Mouse (Mus musculus) forebrain, embryonic 10.5 days (tissue): ENCODE results near the gene Pelo. TPM values are rescaled to one million over a fixed set of nuclear protein-coding genes. Genes with fewer than 3 reads are reported as not detected.

Experiments used
- DNase-seq: peaks from one replicate; pipeline ENCODE4 v3.0.0-alpha.2; 2017; ENCODE audit warnings: low spot score; ENCODE audit errors: extremely low spot score
- H3K27ac ChIP-seq: fragments of 300-500 bp; sonication (generic); 2 replicates; pipeline ENCODE4 v1.5.1; 2016; ENCODE audit warnings: mild to moderate bottlenecking
- H3K27me3 ChIP-seq: fragments of 300-500 bp; sonication (generic); 2 replicates; pipeline ENCODE4 v1.6.1; 2016; ENCODE audit warnings: mild to moderate bottlenecking; ENCODE audit not compliant: poor library complexity, severe bottlenecking
- H3K36me3 ChIP-seq: fragments of 300-500 bp; sonication (generic); replicated peaks from 2 replicates; pipeline ENCODE4 v1.6.1; 2016; ENCODE audit warnings: mild to moderate bottlenecking, moderate library complexity
- H3K4me1 ChIP-seq: fragments of 300-500 bp; sonication (generic); 2 replicates; pipeline ENCODE4 v1.6.1; 2016
- H3K4me3 ChIP-seq: fragments of 300-500 bp; sonication (generic); 2 replicates; pipeline ENCODE4 v1.5.1; 2016; ENCODE audit warnings: mild to moderate bottlenecking, moderate library complexity
- H3K9me3 ChIP-seq: fragments of 300-500 bp; sonication (generic); 2 replicates; pipeline ENCODE4 v1.6.1; 2016; ENCODE audit warnings: mild to moderate bottlenecking, moderate library complexity
- WGBS: fragments of 180-500 bp; shearing (Covaris S2); methylation state at CpG from one replicate; pipeline ENCODE4 v1.1.7; 2016; 5-methylcytosine and 5-hydroxymethylcytosine counted together
- polyA plus RNA-seq: library from polyadenylated mRNA; unstranded; fragments of >200 nt; fragmentation: Nextera tagmentation; extraction: Ambion mirVana; gene quantifications from 2 replicates; pipeline ENCODE4 v1.2.1, GENCODE M21; 2016

Pelo gene
- polyA plus RNA-seq, 1 experiment from 2014 or later = 5.1 TPM

DNA sequence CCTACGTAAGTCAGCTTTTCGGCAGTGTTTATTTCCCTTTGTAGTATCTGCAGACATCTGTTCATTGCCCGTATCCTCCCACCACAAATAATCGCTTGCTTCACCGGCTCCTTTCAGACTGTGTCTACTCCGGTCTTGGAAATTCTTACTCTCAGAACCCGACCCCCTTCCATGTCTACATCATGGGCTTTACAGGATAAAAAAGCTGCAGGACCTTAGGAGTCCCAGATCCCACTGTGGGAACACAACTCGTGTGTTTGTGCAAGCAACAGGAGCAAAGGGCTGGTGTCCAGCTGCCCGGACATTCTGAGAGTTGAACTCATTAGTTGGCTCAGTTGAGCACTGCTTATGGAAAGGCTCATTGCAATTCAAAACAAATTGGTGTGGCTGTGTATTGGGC, 35.2 kb downstream of the Pelo start:
- peaks cover 14% of the 10 kb centered on the region for H3K4me1 ChIP-seq
- no peak overlapping the region for H3K4me3 ChIP-seq
- H3K9me3 ChIP-seq = no peaks in the 10 kb centered on the region
- H3K36me3 ChIP-seq = no peaks in the 10 kb centered on the region
- WGBS = 44% methylated on average over 9 of the region's 9 CpGs
- peak overlapping the region; percentile 40; the same call in 1 of the 2 replicates for H3K27ac ChIP-seq
- DNase-seq = no peak
- no peaks in the 10 kb centered on the region for H3K27me3 ChIP-seq

DNA sequence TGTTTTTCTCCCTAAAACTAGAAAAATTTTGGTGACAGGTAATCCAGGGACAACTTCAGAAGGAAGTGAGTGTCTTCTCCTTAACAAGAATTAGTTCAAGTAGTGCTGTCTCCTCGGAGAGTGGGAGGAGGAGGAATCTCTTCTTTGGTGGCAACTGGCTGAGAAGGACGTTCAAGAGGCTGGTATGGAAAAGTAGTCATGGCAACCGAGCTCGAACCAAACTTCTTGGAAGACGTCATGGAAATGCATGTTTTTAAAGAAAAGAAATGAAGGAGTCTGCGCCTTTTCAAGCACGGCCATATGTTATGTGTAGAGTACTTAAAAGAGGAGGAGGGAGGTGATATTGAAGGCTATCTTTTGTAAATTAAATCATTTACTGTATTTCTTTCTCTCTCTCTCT, 37.4 kb downstream of the Pelo start:
- no peaks in the 10 kb centered on the region for H3K36me3 ChIP-seq
- no peaks in the 10 kb centered on the region for H3K27me3 ChIP-seq
- H3K4me3 ChIP-seq = no peak overlapping the region
- 84% methylated on average over 7 of the region's 7 CpGs for WGBS
- peaks cover 14% of the 10 kb centered on the region for H3K4me1 ChIP-seq
- no peaks in the 10 kb centered on the region for H3K9me3 ChIP-seq
- H3K27ac ChIP-seq = no peak overlapping the region
- no peak for DNase-seq

DNA sequence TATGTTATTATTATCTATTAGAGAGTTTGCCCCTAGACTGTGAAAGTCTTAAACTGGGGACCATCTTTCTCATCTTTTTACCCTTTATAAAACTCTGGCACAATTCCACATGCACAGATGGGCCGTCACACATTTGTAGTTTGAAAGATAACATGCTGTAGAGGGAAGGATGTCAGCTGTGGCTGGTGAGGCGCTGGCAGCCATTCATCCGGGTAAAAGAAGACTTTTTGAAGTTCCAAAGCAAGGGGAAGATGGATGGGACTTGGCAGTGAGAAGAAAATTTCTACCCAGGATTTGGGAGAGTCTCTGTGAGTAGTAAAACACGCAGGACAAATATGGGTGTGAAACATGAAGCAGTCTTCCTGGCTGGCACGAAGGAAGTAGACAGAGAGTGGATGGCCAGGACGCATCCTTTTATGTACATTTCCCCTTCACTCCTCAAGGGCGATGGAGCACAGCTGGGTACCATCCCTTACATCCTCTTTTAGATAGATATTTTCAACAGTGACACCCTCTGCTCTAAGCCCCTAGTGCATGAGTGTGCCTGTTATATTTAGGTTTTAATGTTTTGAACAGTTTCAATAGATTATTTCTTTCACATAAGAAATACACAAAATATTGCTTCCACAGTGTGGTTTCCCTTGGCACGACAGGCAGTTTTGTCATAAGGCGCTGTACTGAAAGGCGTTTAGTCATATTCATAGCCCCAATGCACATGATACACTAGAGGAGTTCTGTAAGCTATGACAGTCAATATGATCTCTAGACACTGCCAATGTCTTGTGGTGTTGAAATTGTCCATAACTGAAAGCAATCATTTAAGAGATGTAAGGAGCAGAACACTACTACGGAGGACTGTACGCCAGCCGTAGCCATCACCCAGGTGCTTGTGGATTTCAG, 39.1 kb downstream of the Pelo start:
- Histone ChIP-seq H3K9me3 (no peaks in the 10 kb centered on the region), H3K27me3 (no peaks in the 10 kb centered on the region), H3K27ac (no peak overlapping the region), H3K4me1 (peaks cover 14% of the 10 kb centered on the region), H3K36me3 (no peaks in the 10 kb centered on the region), H3K4me3 (no peak overlapping the region)
- 89% methylated on average over 13 of the region's 13 CpGs for WGBS
- DNase-seq = no peak

DNA sequence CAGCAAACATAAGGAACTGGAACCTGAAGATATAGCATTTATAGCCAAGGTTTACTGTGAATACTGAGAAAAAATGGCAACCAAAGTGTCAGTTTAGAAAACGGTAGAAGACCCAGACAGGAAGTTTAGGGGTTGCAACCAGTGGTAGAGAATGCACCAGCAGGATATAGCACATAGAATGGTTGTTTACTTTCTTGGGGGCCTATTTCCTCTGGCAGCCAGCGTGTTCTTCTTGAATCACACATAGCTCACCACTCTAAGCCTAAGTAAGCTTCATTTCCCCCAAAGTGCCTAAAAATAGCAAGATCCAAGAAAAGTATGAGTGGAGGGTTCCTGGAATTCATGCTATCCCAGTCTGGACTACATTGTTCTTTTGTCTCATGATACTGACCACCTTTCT, 47.3 kb downstream of the Pelo start:
- Histone ChIP-seq H3K9me3 (no peaks in the 10 kb centered on the region), H3K27me3 (no peaks in the 10 kb centered on the region), H3K36me3 (no peaks in the 10 kb centered on the region), H3K27ac (no peak overlapping the region), H3K4me1 (no peaks in the 10 kb centered on the region), H3K4me3 (no peak overlapping the region)
- WGBS = 68% methylated on average over 2 of the region's 2 CpGs
- DNase-seq = no peak

Other genes starting within 250 kb of the Pelo start
- gene Itga2, start 158.1 kb downstream of the Pelo start, polyA plus RNA-seq = 1.2 and 1.6 TPM in 2 replicates
- 1.7 and 2.0 TPM in 2 replicates for gene Gm49395, start 11.7 kb upstream of the Pelo start, polyA plus RNA-seq
- 2.5 and 3.8 TPM in 2 replicates for gene Itga1, start 11.8 kb upstream of the Pelo start, polyA plus RNA-seq